Mouse (Mus musculus) heart, embryonic 11.5 days (tissue): Measurements from ENCODE around the gene Rps27a. TPM values are rescaled to one million over a fixed set of nuclear protein-coding genes. Genes with fewer than 3 reads are reported as not detected.

Source experiments
- ATAC-seq: fragments of 200-750 bp; cut with Nextera tagmentation; replicated peaks from 2 replicates; pipeline ENCODE4 v1.8.0; 2017; ENCODE audit warnings: moderate library complexity; ENCODE audit not compliant: insufficient number of reproducible peaks, low FRiP score, low TSS enrichment
- H3K27ac ChIP-seq: fragments of 300-500 bp; sonication (generic); 2 replicates; pipeline ENCODE4 v1.5.1; 2014; ENCODE audit warnings: mild to moderate bottlenecking, low read depth, low read length
- H3K27me3 ChIP-seq: fragments of 300-500 bp; sonication (generic); 2 replicates; pipeline ENCODE4 v1.6.1; 2014; ENCODE audit warnings: mild to moderate bottlenecking, low read length, mixed read lengths; ENCODE audit not compliant: control insufficient read depth, insufficient read depth
- H3K36me3 ChIP-seq: fragments of 300-500 bp; sonication (generic); 2 replicates; pipeline ENCODE4 v1.6.1; 2014; ENCODE audit warnings: mild to moderate bottlenecking, low read length, moderate library complexity, mixed read lengths; ENCODE audit not compliant: control insufficient read depth, insufficient read depth
- H3K4me1 ChIP-seq: fragments of 300-500 bp; sonication (generic); 2 replicates; pipeline ENCODE4 v1.6.1; 2014; ENCODE audit warnings: low read length; ENCODE audit not compliant: control insufficient read depth, insufficient read depth
- H3K4me2 ChIP-seq: fragments of 300-500 bp; sonication (generic); 2 replicates; pipeline ENCODE4 v1.6.1; 2014; ENCODE audit warnings: mild to moderate bottlenecking, moderate library complexity
- H3K4me3 ChIP-seq: fragments of 300-500 bp; sonication (generic); 2 replicates; pipeline ENCODE4 v1.5.1; 2014; ENCODE audit warnings: low read depth, low read length
- H3K9ac ChIP-seq: fragments of 300-500 bp; sonication (generic); 2 replicates; pipeline ENCODE4 v1.6.1; 2014; ENCODE audit warnings: mild to moderate bottlenecking, low read depth, low read length, moderate library complexity
- H3K9me3 ChIP-seq: fragments of 300-500 bp; sonication (generic); replicated peaks from 2 replicates; pipeline ENCODE4 v1.6.1; 2016; ENCODE audit warnings: low read length; ENCODE audit not compliant: control insufficient read depth
- WGBS: fragments of 180-500 bp; shearing (Covaris S2); extraction: QIAGEN DNeasy Blood & Tissue Kit; methylation state at CpG from one replicate; pipeline ENCODE4 v1.1.7; 2014; ENCODE audit not compliant: insufficient replicate concordance; 5-methylcytosine and 5-hydroxymethylcytosine counted together
- polyA plus RNA-seq: library from polyadenylated mRNA; unstranded; fragments of >200 nt; fragmentation: Nextera tagmentation; extraction: Ambion mirVana; gene quantifications from 2 replicates; pipeline ENCODE4 v1.2.1, GENCODE M21; 2014

Gene Rps27a
- 813 and 895 TPM in 2 replicates for polyA plus RNA-seq

GRCm38 (mm10) chr11:29547752-29548503 lies at the start of gene Rps27a, which contains the start of gene Clhc1:
TSS of gene Rps27a (minus strand) at chr11:29548109.
TSS of gene Clhc1 (plus strand) at chr11:29547950.
- Histone ChIP-seq H3K27ac (peak within 1 kb of the TSS; percentile 76), H3K36me3 (peaks cover 21% of the 10 kb centered on the region)
- whole genome bisulfite sequencing = under 1% methylated on average over 46 of the region's 46 CpGs

GRCm38 (mm10) chr11:29597159-29597558 lies 49.2 kb upstream of the Rps27a start:
- Histone ChIP-seq H3K4me3 (no peak overlapping the region), H3K9me3 (no peaks in the 10 kb centered on the region)
- no peak for ATAC-seq

More at GRCm38 (mm10) chr11:29547752-29548503, at the start of gene Rps27a, which contains the start of gene Clhc1:
- Histone ChIP-seq H3K4me3 (peak within 1 kb of the TSS; percentile 81), H3K9me3 (no peaks in the 10 kb centered on the region), H3K4me1 (peaks cover 4% of the 10 kb centered on the region; the same call in 1 of the 2 replicates), H3K27me3 (no peaks in the 10 kb centered on the region), H3K9ac (peak within 1 kb of the TSS; percentile 92), H3K4me2 (peak within 1 kb of the TSS; percentile 73)
- peak; percentile 98 for ATAC-seq

GRCm38 (mm10) chr11:29595217-29595616 lies 47.3 kb upstream of the Rps27a start:
- H3K9me3 ChIP-seq = no peaks in the 10 kb centered on the region
- H3K36me3 ChIP-seq = no peaks in the 10 kb centered on the region
- no peak overlapping the region for H3K27ac ChIP-seq
- H3K4me2 ChIP-seq = no peak overlapping the region
- H3K4me3 ChIP-seq = no peak overlapping the region
- ATAC-seq = no peak
- H3K9ac ChIP-seq = no peak overlapping the region
- H3K4me1 ChIP-seq = no peaks in the 10 kb centered on the region
- H3K27me3 ChIP-seq = no peaks in the 10 kb centered on the region

More at GRCm38 (mm10) chr11:29597159-29597558, 49.2 kb upstream of the Rps27a start:
- Histone ChIP-seq H3K27ac (no peak overlapping the region), H3K27me3 (no peaks in the 10 kb centered on the region), H3K4me2 (no peak overlapping the region), H3K36me3 (no peaks in the 10 kb centered on the region), H3K4me1 (no peaks in the 10 kb centered on the region), H3K9ac (no peak overlapping the region)

DNA sequence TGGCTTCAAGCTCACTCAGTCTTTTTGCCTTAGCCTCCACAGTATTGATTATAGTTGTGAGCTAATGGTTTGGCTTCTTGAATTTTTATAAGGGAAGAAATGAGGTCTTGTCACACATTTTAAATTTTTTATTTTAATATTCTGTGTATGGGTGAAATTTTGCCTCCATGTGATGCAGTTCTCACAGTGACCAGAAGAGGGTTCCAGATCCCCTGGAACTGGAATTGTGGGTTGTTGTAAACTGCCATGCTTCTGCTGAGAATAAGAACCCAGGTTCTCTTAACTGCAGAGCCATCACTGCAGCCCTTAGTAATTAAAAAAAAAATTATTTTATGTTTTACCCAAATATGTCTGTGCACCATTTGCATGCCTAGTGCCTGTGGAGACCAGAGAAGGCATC lies 31.7 kb upstream of the Rps27a start:
- no peak for ATAC-seq
- Histone ChIP-seq H3K36me3 (no peaks in the 10 kb centered on the region), H3K4me3 (no peak overlapping the region)

DNA sequence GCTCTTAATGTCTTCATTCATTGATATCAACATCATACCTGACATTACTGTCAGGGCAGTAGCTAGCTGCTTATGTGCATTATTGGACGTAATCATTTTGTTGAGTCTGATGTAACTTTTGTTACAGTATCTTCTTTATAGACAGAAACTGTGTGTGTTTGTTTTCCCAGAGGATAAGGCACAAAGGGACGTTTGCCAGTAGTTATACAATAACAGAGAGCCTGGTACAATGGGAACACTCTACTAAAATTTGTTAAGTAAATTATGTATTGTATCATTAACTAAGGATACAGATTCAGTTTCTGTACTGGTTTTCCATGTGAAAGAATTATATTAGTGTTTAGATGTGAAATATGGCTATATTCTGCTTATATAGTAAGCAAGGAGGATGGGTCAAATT lies 24.7 kb upstream of the Rps27a start:
- H3K36me3 ChIP-seq = no peaks in the 10 kb centered on the region
- no peaks in the 10 kb centered on the region for H3K9me3 ChIP-seq
- no peak overlapping the region for H3K4me3 ChIP-seq
- H3K4me2 ChIP-seq = no peak overlapping the region
- H3K27me3 ChIP-seq = no peaks in the 10 kb centered on the region
- WGBS = 65% methylated on average over 2 of the region's 2 CpGs
- ATAC-seq = no peak
- H3K27ac ChIP-seq = no peak overlapping the region
- no peak overlapping the region for H3K9ac ChIP-seq
- H3K4me1 ChIP-seq = no peaks in the 10 kb centered on the region

More for the DNA sequence above, 31.7 kb upstream of the Rps27a start:
- Histone ChIP-seq H3K27ac (no peak overlapping the region), H3K4me1 (no peaks in the 10 kb centered on the region), H3K9me3 (no peaks in the 10 kb centered on the region; the same call in 1 of the 2 replicates), H3K4me2 (no peak overlapping the region), H3K27me3 (no peaks in the 10 kb centered on the region), H3K9ac (no peak overlapping the region)

- H3K27ac ChIP-seq = no peak overlapping the region
- H3K27me3 ChIP-seq = no peaks in the 10 kb centered on the region
- no peak for ATAC-seq
- no peak overlapping the region for H3K9ac ChIP-seq
- H3K9me3 ChIP-seq = no peaks in the 10 kb centered on the region
- H3K36me3 ChIP-seq = no peaks in the 10 kb centered on the region
- H3K4me2 ChIP-seq = no peak overlapping the region
- H3K4me1 ChIP-seq = no peaks in the 10 kb centered on the region
- H3K4me3 ChIP-seq = no peak overlapping the region
- WGBS = 49% methylated on average over 3 of the region's 3 CpGs
Measured at GRCm38 (mm10) chr11:29571536-29571935, 23.6 kb upstream of the Rps27a start.

DNA sequence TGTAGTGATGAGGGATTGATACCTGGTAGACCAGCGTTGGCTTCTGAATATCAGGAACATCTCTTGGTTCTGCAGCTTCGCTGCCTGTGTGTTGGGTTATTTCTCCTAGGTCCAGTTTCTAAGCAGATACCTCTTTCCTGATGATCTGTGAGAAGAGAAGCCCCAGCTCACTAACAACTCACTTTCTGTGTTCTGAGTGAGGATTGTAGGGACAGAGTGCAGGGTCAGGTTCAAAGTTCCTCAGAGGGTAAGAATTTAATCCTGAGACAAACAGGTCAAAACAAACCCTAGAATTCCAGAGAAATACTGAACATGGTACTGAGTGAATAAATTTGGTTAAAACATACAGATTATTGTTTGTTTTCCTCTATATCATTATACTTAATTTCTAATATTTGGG lies 15.5 kb upstream of the Rps27a start:
- H3K27me3 ChIP-seq = no peaks in the 10 kb centered on the region
- H3K27ac ChIP-seq = no peak overlapping the region
- WGBS = 80% methylated on average over 2 of the region's 2 CpGs
- H3K4me3 ChIP-seq = no peak overlapping the region
- H3K9me3 ChIP-seq = no peaks in the 10 kb centered on the region
- no peaks in the 10 kb centered on the region for H3K36me3 ChIP-seq
- no peaks in the 10 kb centered on the region for H3K4me1 ChIP-seq
- H3K9ac ChIP-seq = no peak overlapping the region
- no peak overlapping the region for H3K4me2 ChIP-seq
- ATAC-seq = no peak

- Histone ChIP-seq H3K9ac (no peak overlapping the region), H3K27ac (no peak overlapping the region), H3K4me3 (no peak overlapping the region), H3K4me2 (no peak overlapping the region), H3K9me3 (no peaks in the 10 kb centered on the region), H3K27me3 (no peaks in the 10 kb centered on the region), H3K4me1 (no peaks in the 10 kb centered on the region), H3K36me3 (no peaks in the 10 kb centered on the region)
- 82% methylated on average over 3 of the region's 3 CpGs for WGBS
- ATAC-seq = no peak
Measured at GRCm38 (mm10) chr11:29560990-29561389, 13.1 kb upstream of the Rps27a start.

GRCm38 (mm10) chr11:29560452-29560851 lies 12.5 kb upstream of the Rps27a start:
- H3K4me2 ChIP-seq = no peak overlapping the region
- ATAC-seq = no peak
- no peaks in the 10 kb centered on the region for H3K36me3 ChIP-seq
- H3K9me3 ChIP-seq = no peaks in the 10 kb centered on the region
- H3K4me1 ChIP-seq = no peaks in the 10 kb centered on the region
- H3K9ac ChIP-seq = no peak overlapping the region
- 80% methylated on average over 9 of the region's 9 CpGs for WGBS
- no peaks in the 10 kb centered on the region for H3K27me3 ChIP-seq
- H3K4me3 ChIP-seq = no peak overlapping the region
- H3K27ac ChIP-seq = no peak overlapping the region
